Mouse (Mus musculus) olfactory bulb, adult 2 months (tissue): ENCODE data around the gene Pnliprp2.

Experiments used
- CTCF ChIP-seq: fragments of 200-500 bp; IDR thresholded peaks from 2 replicates; pipeline ENCODE4 v1.5.1; 2012; ENCODE audit warnings: low read depth, mild to moderate bottlenecking, low read length, moderate library complexity; ENCODE audit not compliant: insufficient read depth
- POLR2A ChIP-seq: fragments of 200-500 bp; IDR thresholded peaks from 2 replicates; pipeline ENCODE4 v1.6.1; 2012; ENCODE audit warnings: mild to moderate bottlenecking, low read depth, low read length, moderate library complexity; ENCODE audit not compliant: insufficient read depth

DNA sequence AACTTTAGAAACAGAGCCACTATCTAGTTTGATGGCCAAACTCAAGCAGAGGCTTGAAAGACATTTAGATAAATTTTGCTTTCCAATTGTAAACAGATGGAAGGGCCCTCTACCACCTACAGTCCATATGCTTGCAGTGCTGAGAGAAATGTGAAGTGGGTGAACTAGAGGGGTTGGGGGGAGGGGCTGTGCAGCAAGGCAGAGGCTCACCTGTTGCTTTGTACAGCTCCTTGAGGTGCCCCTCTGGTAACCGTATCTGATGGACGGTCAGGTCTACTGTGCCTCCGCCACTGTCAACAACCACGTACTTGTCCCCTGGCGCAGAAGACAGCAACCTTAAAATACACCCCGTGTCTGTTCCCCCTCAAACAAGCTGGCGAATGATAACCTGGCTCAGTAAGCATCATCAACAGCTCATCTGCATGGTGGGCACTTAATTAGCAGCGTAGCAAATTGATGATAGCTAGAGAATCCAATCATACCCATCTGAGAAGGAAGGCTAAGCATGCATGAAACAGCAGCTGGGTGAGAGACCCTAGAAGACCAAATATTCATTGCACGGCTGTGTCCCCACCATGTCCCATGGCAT, 45.8 kb downstream of the Pnliprp2 start:
- no peak for TF ChIP-seq CTCF
- TF ChIP-seq POLR2A = no peak
